Mouse (Mus musculus): ENCODE data around the gene Sema4b. TPM values are rescaled to one million over a fixed set of nuclear protein-coding genes. Genes with fewer than 3 reads are reported as not detected.

Sema4b gene
- total and polyA plus RNA-seq, 3 experiments: 10.5 to 11.4 (median 10.5) TPM

DNA sequence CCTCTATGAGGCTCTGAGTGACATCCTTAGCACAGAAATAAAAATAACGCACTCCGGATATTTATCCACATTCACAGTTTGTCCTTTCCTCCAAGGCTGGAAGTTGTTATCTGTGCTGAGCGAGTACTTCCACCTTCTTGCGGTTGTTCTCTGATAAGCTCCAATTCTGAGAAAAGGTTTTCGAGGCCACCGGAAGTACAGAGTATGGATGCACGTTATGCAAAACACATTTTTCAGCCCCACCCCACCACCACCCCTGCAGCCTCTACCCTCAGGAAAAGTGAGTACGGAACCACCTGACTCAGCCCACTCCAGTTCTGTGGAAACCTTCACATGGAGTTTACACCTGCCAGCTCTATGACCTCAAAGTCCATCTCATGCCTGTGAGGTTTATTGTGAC, 40.6 kb upstream of the Sema4b start:
- Histone ChIP-seq H3K27me3 (ENCODE audit: control insufficient read depth, insufficient read depth, low read length) (no peaks in the 10 kb centered on the region), H3K27ac (no peak overlapping the region), H3K79me2 (replicated peaks; ENCODE audit: control insufficient read depth, insufficient read depth, low read length) (no peaks in the 10 kb centered on the region), H3K36me3 (ENCODE audit: control insufficient read depth, insufficient read depth, low read length) (no peaks in the 10 kb centered on the region), H3K4me3 (no peak overlapping the region), H3K4me1 (ENCODE audit: control insufficient read depth, insufficient read depth, low read length) (no peaks in the 10 kb centered on the region), H3K9ac (ENCODE audit: low read depth, low read length) (no peak overlapping the region)
- TF ChIP-seq EP300 (IDR thresholded peaks at IDR 0.05; ENCODE audit: insufficient read depth, low read depth, low read length) (no peak), POLR2A (IDR thresholded peaks at IDR 0.05; ENCODE audit: insufficient read depth, low read depth, low read length) (no peak), CTCF (IDR thresholded peaks at IDR 0.05) (no peak)
- DNase-seq: no peak
- WGBS: 29% methylated on average over 8 of the region's 8 CpGs
- intact Hi-C loops (cut with DNase I): no loop called here

DNA sequence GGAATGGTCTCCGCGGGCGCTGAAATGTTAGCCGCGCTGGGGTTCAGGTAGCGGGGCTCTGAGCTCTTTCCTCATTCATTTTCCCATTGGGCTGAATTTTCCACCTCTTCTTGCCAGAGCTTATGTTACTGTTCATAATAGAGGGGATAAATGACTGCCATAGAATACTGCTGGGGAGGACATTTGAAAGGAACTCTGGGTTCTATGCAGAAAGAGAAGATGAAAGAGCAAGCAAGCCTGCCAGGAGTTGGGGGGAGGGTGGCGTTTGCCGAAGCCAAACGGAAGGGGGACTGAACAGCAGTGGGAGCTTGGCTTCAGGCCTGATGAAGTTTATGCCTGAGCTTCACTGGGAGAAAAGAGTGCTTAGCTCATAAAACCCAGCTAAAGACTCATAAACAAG, 37.3 kb upstream of the Sema4b start:
- WGBS: 61% methylated on average over 9 of the region's 9 CpGs
- Histone ChIP-seq H3K4me1 (ENCODE audit: control insufficient read depth, insufficient read depth, low read length) (no peaks in the 10 kb centered on the region), H3K27ac (no peak overlapping the region), H3K27me3 (ENCODE audit: control insufficient read depth, insufficient read depth, low read length) (no peaks in the 10 kb centered on the region), H3K79me2 (replicated peaks; ENCODE audit: control insufficient read depth, insufficient read depth, low read length) (no peaks in the 10 kb centered on the region), H3K4me3 (no peak overlapping the region), H3K9ac (ENCODE audit: low read depth, low read length) (no peak overlapping the region), H3K36me3 (ENCODE audit: control insufficient read depth, insufficient read depth, low read length) (no peaks in the 10 kb centered on the region)
- intact Hi-C loops (cut with DNase I): no loop called here
- DNase-seq: no peak
- no peak for TF ChIP-seq CTCF (IDR thresholded peaks at IDR 0.05)

DNA sequence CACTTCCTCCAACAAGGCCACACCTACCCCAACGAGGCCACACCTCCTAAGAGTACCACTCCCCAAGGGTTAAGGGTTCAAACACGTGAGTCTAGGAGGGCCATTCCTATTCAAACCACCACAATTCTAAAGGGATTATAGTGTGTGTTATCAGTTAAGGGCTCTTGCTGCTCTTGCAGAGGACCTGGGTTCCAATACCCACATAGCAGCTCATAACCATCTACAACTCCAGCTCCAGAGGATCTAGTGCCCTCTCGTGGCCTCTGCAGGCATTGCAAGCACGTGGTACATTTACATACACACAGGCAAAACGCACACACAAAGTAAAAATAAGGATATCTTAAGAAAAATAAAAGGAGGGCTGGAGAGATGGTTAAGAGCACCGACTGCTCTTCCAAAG, 34.5 kb upstream of the Sema4b start:
- H3K79me2 ChIP-seq (replicated peaks; ENCODE audit: control insufficient read depth, insufficient read depth, low read length): no peaks in the 10 kb centered on the region
- H3K27ac ChIP-seq: no peak overlapping the region
- no peak overlapping the region for H3K9ac ChIP-seq (ENCODE audit: low read depth, low read length)
- WGBS: 64% methylated on average over 6 of the region's 6 CpGs
- intact Hi-C loops (cut with DNase I): no loop called here
- TF ChIP-seq CTCF (IDR thresholded peaks at IDR 0.05): peak; percentile 54
- TF ChIP-seq EP300 (IDR thresholded peaks at IDR 0.05; ENCODE audit: insufficient read depth, low read depth, low read length): no peak
- no peak for TF ChIP-seq POLR2A (IDR thresholded peaks at IDR 0.05; ENCODE audit: insufficient read depth, low read depth, low read length)
- H3K4me1 ChIP-seq (ENCODE audit: control insufficient read depth, insufficient read depth, low read length): no peaks in the 10 kb centered on the region
- H3K27me3 ChIP-seq (ENCODE audit: control insufficient read depth, insufficient read depth, low read length): no peaks in the 10 kb centered on the region
- no peaks in the 10 kb centered on the region for H3K36me3 ChIP-seq (ENCODE audit: control insufficient read depth, insufficient read depth, low read length)
- DNase-seq: no peak
- no peak overlapping the region for H3K4me3 ChIP-seq

DNA sequence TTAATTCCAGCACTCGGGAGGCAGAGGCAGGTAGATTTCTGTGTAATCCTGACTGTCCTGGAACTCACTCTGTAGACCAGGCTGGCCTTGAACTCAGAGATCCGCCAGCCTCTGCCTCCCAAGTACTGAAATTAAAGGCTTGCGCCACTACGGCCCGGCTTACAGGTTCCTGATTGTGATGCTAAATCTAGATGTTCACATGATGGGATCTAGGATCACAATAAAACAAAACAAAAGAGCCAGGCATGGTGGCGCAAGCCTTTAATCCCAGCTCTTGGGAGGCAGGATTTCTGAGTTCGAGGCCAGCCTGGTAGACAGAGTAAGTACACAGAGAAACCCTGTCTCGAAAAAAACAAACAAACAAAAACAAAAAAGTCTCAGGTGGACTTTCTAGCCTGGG, 33.9 kb upstream of the Sema4b start:
- no peak for DNase-seq
- H3K27ac ChIP-seq: no peak overlapping the region
- no peak overlapping the region for H3K9ac ChIP-seq (ENCODE audit: low read depth, low read length)
- no peaks in the 10 kb centered on the region for H3K36me3 ChIP-seq (ENCODE audit: control insufficient read depth, insufficient read depth, low read length)
- WGBS: 95% methylated on average over 8 of the region's 8 CpGs
- TF ChIP-seq CTCF (IDR thresholded peaks at IDR 0.05) (no peak), EP300 (IDR thresholded peaks at IDR 0.05; ENCODE audit: insufficient read depth, low read depth, low read length) (no peak), POLR2A (IDR thresholded peaks at IDR 0.05; ENCODE audit: insufficient read depth, low read depth, low read length) (no peak)
- H3K4me1 ChIP-seq (ENCODE audit: control insufficient read depth, insufficient read depth, low read length): no peaks in the 10 kb centered on the region
- no peaks in the 10 kb centered on the region for H3K27me3 ChIP-seq (ENCODE audit: control insufficient read depth, insufficient read depth, low read length)
- H3K4me3 ChIP-seq: no peak overlapping the region
- H3K79me2 ChIP-seq (replicated peaks; ENCODE audit: control insufficient read depth, insufficient read depth, low read length): no peaks in the 10 kb centered on the region
- intact Hi-C loops (cut with DNase I): no loop called here

DNA sequence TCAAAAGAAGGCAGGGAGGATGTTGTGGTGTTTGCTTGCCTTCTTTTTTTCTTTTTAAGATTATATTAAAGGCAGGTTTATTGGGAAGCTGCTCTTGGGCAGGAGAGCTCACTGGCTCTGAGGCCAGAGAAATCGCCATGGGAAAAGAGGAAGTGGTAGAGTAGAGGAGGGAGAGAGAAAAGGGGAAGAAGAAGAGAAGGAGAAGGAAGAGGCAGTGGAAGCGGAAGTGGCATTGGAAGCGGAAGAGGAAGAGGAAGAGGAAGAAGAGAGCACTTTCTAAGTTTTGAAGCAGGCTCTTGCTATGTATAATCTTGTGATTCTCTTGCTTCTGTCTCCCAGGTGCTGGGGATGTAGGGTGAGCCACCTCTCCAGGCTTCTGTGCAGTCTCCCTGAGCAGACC, 32.0 kb upstream of the Sema4b start:
- Histone ChIP-seq H3K79me2 (replicated peaks; ENCODE audit: control insufficient read depth, insufficient read depth, low read length) (no peaks in the 10 kb centered on the region), H3K36me3 (ENCODE audit: control insufficient read depth, insufficient read depth, low read length) (no peaks in the 10 kb centered on the region), H3K27ac (no peak overlapping the region), H3K27me3 (ENCODE audit: control insufficient read depth, insufficient read depth, low read length) (no peaks in the 10 kb centered on the region), H3K4me1 (ENCODE audit: control insufficient read depth, insufficient read depth, low read length) (no peaks in the 10 kb centered on the region), H3K9ac (ENCODE audit: low read depth, low read length) (no peak overlapping the region), H3K4me3 (no peak overlapping the region)
- WGBS: 74% methylated on average over 3 of the region's 3 CpGs
- no peak for TF ChIP-seq POLR2A (IDR thresholded peaks at IDR 0.05; ENCODE audit: insufficient read depth, low read depth, low read length)
- no peak for TF ChIP-seq EP300 (IDR thresholded peaks at IDR 0.05; ENCODE audit: insufficient read depth, low read depth, low read length)
- no peak for TF ChIP-seq CTCF (IDR thresholded peaks at IDR 0.05)
- intact Hi-C loops (cut with DNase I): no loop called here
- no peak for DNase-seq

DNA sequence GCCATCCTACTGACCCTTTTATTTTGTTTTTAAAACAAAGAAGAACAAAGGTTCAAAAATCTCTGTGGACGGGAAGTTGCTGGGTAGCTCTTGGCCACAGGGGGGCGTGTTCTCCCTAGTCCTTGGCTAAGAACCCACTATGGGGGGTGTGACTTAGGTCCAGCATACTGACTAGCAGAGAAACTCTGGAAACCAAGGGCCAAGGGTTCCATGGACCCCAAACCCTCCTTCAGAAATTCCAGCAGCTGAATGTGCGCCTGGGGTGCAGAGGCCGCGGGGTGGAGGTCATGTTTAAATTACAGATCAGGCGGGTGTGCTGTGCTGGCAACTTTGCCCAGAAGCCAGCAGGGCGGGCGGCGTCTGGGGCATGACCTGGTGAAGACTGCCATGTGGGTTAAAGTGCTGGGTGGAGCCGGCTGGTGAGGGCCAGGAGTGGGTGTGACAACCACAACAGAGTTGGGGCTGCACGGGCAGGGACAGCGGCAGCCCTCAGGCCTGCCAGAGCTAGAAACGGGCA, 29.9 kb upstream of the Sema4b start:
- Histone ChIP-seq H3K27ac (no peak overlapping the region; the same call in 1 of the 2 replicates), H3K4me1 (ENCODE audit: control insufficient read depth, insufficient read depth, low read length) (peaks cover 1% of the 10 kb centered on the region; the same call in 1 of the 2 replicates), H3K27me3 (ENCODE audit: control insufficient read depth, insufficient read depth, low read length) (no peaks in the 10 kb centered on the region), H3K9ac (ENCODE audit: low read depth, low read length) (no peak overlapping the region), H3K36me3 (ENCODE audit: control insufficient read depth, insufficient read depth, low read length) (no peaks in the 10 kb centered on the region), H3K79me2 (replicated peaks; ENCODE audit: control insufficient read depth, insufficient read depth, low read length) (no peaks in the 10 kb centered on the region), H3K4me3 (no peak overlapping the region)
- WGBS: 47% methylated on average over 13 of the region's 13 CpGs
- TF ChIP-seq CTCF (IDR thresholded peaks at IDR 0.05) (peak; percentile 75), POLR2A (IDR thresholded peaks at IDR 0.05; ENCODE audit: insufficient read depth, low read depth, low read length) (no peak), EP300 (IDR thresholded peaks at IDR 0.05; ENCODE audit: insufficient read depth, low read depth, low read length) (0 out of 2 replicates have a peak, but pooled peaks have one; percentile 55)
- peak; percentile 53 to 67 for DNase-seq
- intact Hi-C loops (cut with DNase I): loop anchor here (1.0 kb wide), 1 partner anchor 60 kb away; no protein-coding TSS in a partner anchor
